10 mouse cellular contexts compared by ENCODE assay signal in genomic region chr17:49627011-49627794, GRCm38 (mm10). TPM values are rescaled to one million over a fixed set of nuclear protein-coding genes. Genes with fewer than 3 reads are reported as not detected.
DNase-seq lines count a peak whose midpoint lies in the region; ATAC-seq and TF ChIP-seq lines count a peak whose summit lies in the region.
"Had no signal": no experiment of that assay in that cellular context is flagged by ENCODE, and none has a peak within 500 bp of the region (broad histone marks: within the 10 kb centered on the region; RNA-seq: fewer than 3 reads in every experiment).

No protein-coding gene starts in this region.

- ATAC-seq in lung, postnatal 0 days: peak; percentile 71
- ATAC-seq in intestine, embryonic 15.5 days: peak; percentile 96
- ATAC-seq in stomach, postnatal 0 days (ENCODE audit: low FRiP score, low TSS enrichment): peak; percentile 96

- H3K9ac ChIP-seq in lung, postnatal 0 days (replicated peaks; ENCODE audit: low read depth): no peak overlapping the region
- H3K9ac ChIP-seq in intestine, embryonic 15.5 days: no peak overlapping the region
- no peak overlapping the region for H3K9ac ChIP-seq in stomach, postnatal 0 days (ENCODE audit: low read length)
- H3K9ac ChIP-seq: embryonic facial prominence, embryonic 15.5 days had no signal

- H3K4me2 ChIP-seq in lung, postnatal 0 days (replicated peaks; ENCODE audit: low read depth, low read length): no peak overlapping the region
- H3K4me2 ChIP-seq in intestine, embryonic 15.5 days (replicated peaks): no peak overlapping the region
- H3K4me2 ChIP-seq in stomach, postnatal 0 days (replicated peaks; ENCODE audit: low read depth): no peak overlapping the region
- H3K4me2 ChIP-seq: embryonic facial prominence, embryonic 15.5 days had no signal

- H3K36me3 ChIP-seq in lung, postnatal 0 days (ENCODE audit: insufficient read depth, low read length): no peaks in the 10 kb centered on the region
- H3K36me3 ChIP-seq in intestine, embryonic 15.5 days: no peaks in the 10 kb centered on the region
- H3K36me3 ChIP-seq in stomach, postnatal 0 days (ENCODE audit: control insufficient read depth, insufficient read depth, low read length): no peaks in the 10 kb centered on the region
- no peaks in the 10 kb centered on the region for H3K36me3 ChIP-seq in hindbrain, embryonic 10.5 days
- H3K36me3 ChIP-seq: embryonic facial prominence, embryonic 15.5 days had no signal

- no peak overlapping the region for H3K4me3 ChIP-seq in lung, postnatal 0 days (ENCODE audit: low read depth, low read length)
- no peak overlapping the region for H3K4me3 ChIP-seq in intestine, embryonic 15.5 days (replicated peaks)
- no peak overlapping the region for H3K4me3 ChIP-seq in stomach, postnatal 0 days (ENCODE audit: low read depth, low read length)
- no peak overlapping the region for H3K4me3 ChIP-seq in hindbrain, embryonic 10.5 days
- H3K4me3 ChIP-seq: embryonic facial prominence, embryonic 15.5 days; megakaryocyte, embryonic 14.5 days had no signal

- H3K9me3 ChIP-seq in lung, postnatal 0 days (ENCODE audit: low read length): no peaks in the 10 kb centered on the region
- H3K9me3 ChIP-seq in intestine, embryonic 15.5 days: no peaks in the 10 kb centered on the region
- no peaks in the 10 kb centered on the region for H3K9me3 ChIP-seq in stomach, postnatal 0 days (ENCODE audit: control insufficient read depth, low read length)
- no peaks in the 10 kb centered on the region for H3K9me3 ChIP-seq in hindbrain, embryonic 10.5 days
- H3K9me3 ChIP-seq: embryonic facial prominence, embryonic 15.5 days had no signal

- H3K27me3 ChIP-seq in lung, postnatal 0 days (replicated peaks; ENCODE audit: insufficient read depth, low read length): no peaks in the 10 kb centered on the region
- H3K27me3 ChIP-seq in intestine, embryonic 15.5 days (replicated peaks): no peaks in the 10 kb centered on the region
- H3K27me3 ChIP-seq in stomach, postnatal 0 days (ENCODE audit: control insufficient read depth, insufficient read depth, low read length): no peaks in the 10 kb centered on the region
- no peaks in the 10 kb centered on the region for H3K27me3 ChIP-seq in hindbrain, embryonic 10.5 days (ENCODE audit: insufficient read depth, poor library complexity, severe bottlenecking)
- H3K27me3 ChIP-seq: embryonic facial prominence, embryonic 15.5 days; megakaryocyte, embryonic 14.5 days had no signal

- TF ChIP-seq EP300 in lung, postnatal 0 days (IDR thresholded peaks at IDR 0.05): no peak
- TF ChIP-seq EP300 in stomach, postnatal 0 days (optimal IDR thresholded peaks at IDR 0.05): no peak

- no peaks in the 10 kb centered on the region for H3K4me1 ChIP-seq in lung, postnatal 0 days (ENCODE audit: insufficient read depth, low read depth, low read length)
- H3K4me1 ChIP-seq in intestine, embryonic 15.5 days (replicated peaks): no peaks in the 10 kb centered on the region
- H3K4me1 ChIP-seq in stomach, postnatal 0 days (replicated peaks; ENCODE audit: control insufficient read depth, insufficient read depth): no peaks in the 10 kb centered on the region
- H3K4me1 ChIP-seq in hindbrain, embryonic 10.5 days (replicated peaks): 0 out of 2 replicates have a peak, but pooled peaks cover 4% of the 10 kb centered on the region
- H3K4me1 ChIP-seq: embryonic facial prominence, embryonic 15.5 days; megakaryocyte, embryonic 14.5 days had no signal

- no peak for TF ChIP-seq CTCF in lung, postnatal 0 days (IDR thresholded peaks at IDR 0.05)
- TF ChIP-seq CTCF in stomach, postnatal 0 days (IDR thresholded peaks at IDR 0.05; ENCODE audit: low read depth): no peak

- no peak overlapping the region for H3K27ac ChIP-seq in lung, postnatal 0 days (ENCODE audit: low read length)
- no peak overlapping the region for H3K27ac ChIP-seq in intestine, embryonic 15.5 days
- H3K27ac ChIP-seq in stomach, postnatal 0 days (replicated peaks): no peak overlapping the region
- no peak overlapping the region for H3K27ac ChIP-seq in hindbrain, embryonic 10.5 days
- H3K27ac ChIP-seq: embryonic facial prominence, embryonic 15.5 days had no signal

- DNase-seq in lung, postnatal 0 days (ENCODE audit: low spot score): peak; percentile 42
- no peak for DNase-seq in lung, adult 18-20 months
- peak; percentile 55 for DNase-seq in kidney, postnatal 14 days
- DNase-seq in stomach, postnatal 0 days (ENCODE audit: low spot score): peak; percentile 76
- DNase-seq in hindbrain, embryonic 10.5 days (ENCODE audit: low spot score): no peak
- no peak for DNase-seq in cerebellum, postnatal 25 days
- DNase-seq: cerebellum, adult 11 months had no signal

- WGBS in lung, postnatal 0 days: 68% methylated on average over 13 of the region's 13 CpGs
- WGBS in intestine, embryonic 15.5 days: 75% methylated on average over 13 of the region's 13 CpGs
- 72% methylated on average over 13 of the region's 13 CpGs for WGBS in stomach, postnatal 0 days
- WGBS in hindbrain, embryonic 10.5 days: 81% methylated on average over 13 of the region's 13 CpGs

RNA-seq across cellular contexts. Expression of gene Kif6, which starts 12.3 kb away (rescaled TPM):
- 1.5 and 3.0 TPM in 2 replicates for polyA plus RNA-seq in lung, postnatal 0 days (2015; fragmentation: Nextera tagmentation; extraction: Ambion mirVana)
- polyA plus RNA-seq in intestine, embryonic 15.5 days (2015; fragmentation: Nextera tagmentation; extraction: Ambion mirVana): 0.97 and 1.1 TPM in 2 replicates
- polyA plus RNA-seq in stomach, postnatal 0 days (2015; fragmentation: Nextera tagmentation; extraction: Ambion mirVana): 0.42 and 0.85 TPM in 2 replicates
- polyA plus RNA-seq in hindbrain, embryonic 10.5 days (2016; fragmentation: Nextera tagmentation; extraction: Ambion mirVana): 2.6 and 2.9 TPM in 2 replicates

Comparison
In these comparisons a context has a peak if more than half of its experiments do, and no peak if none do; other contexts are left out.
1. DNase-seq: peak in lung, postnatal 0 days (single experiment), kidney, postnatal 14 days (single experiment) and stomach, postnatal 0 days (single experiment); none in lung, adult 18-20 months (0 of 2), hindbrain, embryonic 10.5 days (single experiment) and cerebellum, postnatal 25 days (0 of 2).
2. Peak in every context shown above with its lines, with median percentiles within 50 percentile points of each other: ATAC-seq.